In genomic region chr10:4065295-4066084, GRCm38 (mm10) we compare ENCODE assay signal across 13 mouse cellular contexts.
DNase-seq lines count a peak whose midpoint lies in the region; ATAC-seq lines count a peak whose summit lies in the region.
"Had no signal": no experiment of that assay in that cellular context is flagged by ENCODE, and none has a peak within 500 bp of the region (broad histone marks: within the 10 kb centered on the region; RNA-seq: fewer than 3 reads in every experiment).

No protein-coding gene starts in this region.

- peak; percentile 37 to 38 for DNase-seq in cerebellum, postnatal 10 days
- DNase-seq in urinary bladder, postnatal 14 days (ENCODE audit: low spot score): peak; percentile 43
- DNase-seq in urinary bladder, postnatal 10 days (ENCODE audit: low spot score): no peak
- peak; percentile 55 for DNase-seq in lung, postnatal 14 days
- DNase-seq in frontal cortex, postnatal 36 days (ENCODE audit: low spot score in 2 of 2): no peak
- DNase-seq in B cell, adult 2 months: no peak
- no peak for DNase-seq in spleen, postnatal 14 days (ENCODE audit: low spot score in 2 of 2)
- DNase-seq: adrenal gland, postnatal 25 days; cerebellum, adult 2 months; right cerebral cortex, postnatal 14 days had no signal

- no peak for ATAC-seq in cerebellum, adult (ENCODE audit: insufficient number of reproducible peaks, low FRiP score, low TSS enrichment)
- ATAC-seq: forebrain, embryonic 14.5 days; intestine, embryonic 15.5 days had no signal

Comparison
In these comparisons a context has a peak if more than half of its experiments do, and no peak if none do; other contexts are left out.
1. DNase-seq: peak in cerebellum, postnatal 10 days (2 of 2), urinary bladder, postnatal 14 days (single experiment) and lung, postnatal 14 days (single experiment); none in urinary bladder, postnatal 10 days (single experiment), frontal cortex, postnatal 36 days (0 of 2), B cell, adult 2 months (0 of 2) and spleen, postnatal 14 days (0 of 2).